Mouse (Mus musculus): Measurements from ENCODE around the gene Efcc1.

DNA sequence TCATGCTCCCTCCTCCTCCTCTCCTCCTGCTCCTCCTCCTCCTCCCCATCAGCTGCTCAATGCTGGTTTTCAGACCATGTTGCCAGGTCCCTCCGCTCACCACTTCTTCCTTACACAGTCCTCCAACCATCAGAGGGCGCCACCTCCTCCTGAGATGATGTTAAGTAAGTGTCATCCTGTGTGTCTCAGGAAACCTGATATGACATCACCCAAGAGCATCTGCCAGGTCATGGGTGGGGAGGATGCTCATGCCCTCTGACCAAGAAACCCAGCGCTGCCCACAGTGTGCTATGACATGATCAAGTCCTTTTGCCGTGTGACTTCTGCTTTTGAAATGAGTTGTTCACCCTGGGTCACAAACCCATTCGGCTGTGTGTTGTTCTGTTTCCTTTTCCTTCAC, 12.1 kb downstream of the Efcc1 start:
- TF ChIP-seq CTCF (IDR thresholded peaks at IDR 0.05; ENCODE audit: borderline replicate concordance, insufficient read depth, low read depth, low read length): no peak
- no peak for TF ChIP-seq POLR2A (IDR thresholded peaks at IDR 0.05; ENCODE audit: borderline replicate concordance, insufficient read depth, low read length)

Data from cerebellum, adult 2 months (tissue).